Mouse (Mus musculus) large intestine, adult 2 months (tissue): ENCODE data around the gene Fpgs. TPM values are rescaled to one million over a fixed set of nuclear protein-coding genes. Genes with fewer than 3 reads are reported as not detected.
A peak's percentile ranks its signal among the peaks of the same experiment; 100 is the strongest.

Source experiments
- DNase-seq: peaks from one replicate; pipeline ENCODE4 v3.0.0-alpha.2; 2012; ENCODE audit warnings: low read depth, low spot score
- WGBS: fragments of 180-500 bp; shearing (Covaris S2); methylation state at CpG from one replicate; pipeline ENCODE4 v1.1.7; 2018; 5-methylcytosine and 5-hydroxymethylcytosine counted together
- polyA plus RNA-seq: library from polyadenylated mRNA; depleted of rRNA; stranded (reverse); fragments of >200 nt; gene quantifications from 2 replicates; pipeline ENCODE4 v1.2.3, GENCODE M21; 2012

The Fpgs gene
- polyA plus RNA-seq, 1 experiment = 31.5 TPM

GRCm38 (mm10) chr2:32705018-32705417 is 1.1 kb upstream of the Fpgs start:
- DNase-seq = no peak
- WGBS = 92% methylated on average over 7 of the region's 7 CpGs

DNA sequence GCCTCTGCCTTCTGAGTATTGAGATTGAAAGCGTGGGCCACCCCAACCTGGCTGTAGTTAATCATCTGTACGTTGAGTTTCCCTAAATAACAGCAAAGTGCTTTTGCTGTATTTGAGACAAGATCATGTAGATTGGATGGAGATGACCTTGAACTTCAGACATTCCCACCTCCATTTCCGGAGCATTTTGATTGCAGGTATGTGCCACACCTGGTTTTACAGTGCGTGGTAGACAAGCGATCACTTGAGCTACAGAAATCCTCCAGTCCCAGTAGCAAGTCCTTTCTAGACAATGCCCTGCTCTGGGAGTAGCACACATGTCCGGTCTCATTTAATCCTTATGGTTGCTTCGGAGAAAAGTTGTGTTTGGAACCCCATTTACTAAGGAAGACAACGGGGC is 899 bp downstream of the Fpgs start:
- WGBS = 45% methylated on average over 8 of the region's 8 CpGs
- no peak for DNase-seq

DNA sequence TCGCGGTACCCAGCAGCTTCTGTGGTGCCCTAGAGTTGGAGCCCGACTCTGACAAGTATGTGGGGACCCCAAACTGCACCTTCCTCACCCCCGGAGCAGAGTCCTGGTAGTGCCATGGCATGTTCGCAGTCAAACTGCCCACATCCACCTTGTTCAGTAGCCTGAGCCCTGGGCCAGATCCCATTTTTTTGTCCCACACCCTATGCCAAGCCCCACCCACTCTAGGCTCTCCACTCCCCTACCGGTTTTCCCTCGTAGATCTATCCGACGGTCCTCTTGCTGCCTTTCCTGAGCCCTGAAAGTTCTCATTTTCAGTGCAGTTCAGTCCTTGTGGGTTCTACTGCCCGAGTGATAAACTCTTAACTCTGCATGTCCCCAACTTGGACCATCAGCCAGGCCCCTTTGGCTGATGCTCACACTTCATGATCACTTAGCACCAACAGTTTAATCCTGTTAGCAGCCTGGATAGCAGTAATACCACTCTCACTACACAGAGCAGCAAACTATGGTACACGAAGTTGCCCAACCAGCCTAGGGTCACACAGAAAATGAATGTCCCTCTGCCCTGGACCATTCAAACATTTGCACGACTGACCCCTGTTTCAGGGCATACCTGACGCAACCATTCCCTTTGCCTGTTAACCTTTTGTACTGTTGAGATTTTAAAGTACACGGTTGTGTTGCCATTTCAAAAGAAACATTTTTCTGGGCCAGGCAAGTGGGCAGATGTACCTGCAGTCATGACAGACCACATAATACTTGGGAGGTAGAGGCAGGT is 2.8 kb downstream of the Fpgs start:
- DNase-seq = no peak
- WGBS = 77% methylated on average over 14 of the region's 14 CpGs

DNA sequence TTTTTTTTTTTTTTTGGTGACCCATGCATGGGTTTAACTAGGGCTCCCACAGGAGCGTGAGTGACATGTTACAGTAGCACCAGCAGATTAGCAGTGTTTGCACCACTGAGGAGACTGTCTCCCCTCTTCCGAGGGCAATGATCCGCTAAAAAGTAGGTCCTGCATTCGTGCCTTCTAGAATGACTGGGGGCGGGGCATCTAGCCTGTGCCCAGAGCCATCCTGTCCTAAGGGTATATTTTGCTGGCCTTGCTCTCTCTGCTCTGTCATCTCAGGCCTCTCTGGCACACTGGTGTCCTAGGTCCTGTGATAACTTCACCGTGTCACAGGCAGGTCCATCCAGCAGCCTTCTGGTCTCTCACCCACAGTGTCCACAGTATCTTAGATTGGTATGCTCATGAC is 4.3 kb downstream of the Fpgs start:
- WGBS = 82% methylated on average over 6 of the region's 6 CpGs

DNA sequence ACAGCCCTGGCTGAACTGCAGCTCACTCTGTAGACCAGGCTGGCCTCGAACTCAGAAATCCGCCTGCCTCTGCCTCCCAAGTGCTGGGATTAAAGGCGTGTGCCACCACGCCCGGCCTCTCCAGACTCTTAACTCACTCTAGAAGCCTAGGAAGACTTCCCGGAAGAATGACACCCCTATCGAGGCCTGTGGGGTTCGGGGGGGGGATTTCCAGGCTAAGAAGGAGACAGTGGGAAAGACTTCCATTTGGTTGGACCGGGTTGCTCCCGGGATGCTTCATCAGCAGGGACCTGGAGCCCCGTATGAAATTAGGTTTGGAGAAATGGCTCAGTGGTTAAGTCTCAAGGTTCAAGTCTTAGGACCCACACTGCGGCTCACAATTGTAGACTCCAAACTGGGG is 9.3 kb downstream of the Fpgs start:
- DNase-seq = no peak
- 71% methylated on average over 12 of the region's 12 CpGs for WGBS

More for the DNA sequence above, 4.3 kb downstream of the Fpgs start:
- DNase-seq = no peak

DNA sequence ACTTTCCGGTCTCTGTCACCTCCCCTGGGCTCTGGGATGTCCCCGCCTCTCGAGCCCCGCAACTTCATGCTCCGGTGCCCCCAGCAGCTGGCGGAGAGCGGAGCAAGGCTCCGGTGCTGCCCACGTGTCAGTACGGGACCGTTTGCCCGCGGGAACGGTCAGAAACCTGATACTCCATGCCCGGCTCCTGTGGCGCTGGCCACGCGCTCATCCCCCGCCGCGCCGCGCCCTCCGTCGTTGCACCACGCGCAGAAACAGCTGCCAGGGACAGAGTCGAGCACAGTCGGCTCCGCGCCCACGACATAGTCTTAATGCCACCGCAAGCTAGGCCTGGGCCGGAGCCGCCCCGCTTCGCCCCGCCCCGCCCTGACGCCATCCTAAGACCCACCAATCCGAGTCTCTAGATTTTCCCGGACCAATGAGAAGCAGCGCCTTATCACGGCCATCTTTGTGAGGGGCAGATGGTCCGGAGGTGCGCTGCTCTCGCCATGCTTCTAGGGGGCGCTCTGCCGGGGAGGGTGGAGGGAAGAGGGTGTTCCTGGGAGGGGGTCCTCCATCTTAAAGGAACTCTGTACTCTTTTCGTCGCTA is 10.0 kb downstream of the Fpgs start:
- peak; percentile 93 for DNase-seq
- under 1% methylated on average over 51 of the region's 51 CpGs for WGBS

DNA sequence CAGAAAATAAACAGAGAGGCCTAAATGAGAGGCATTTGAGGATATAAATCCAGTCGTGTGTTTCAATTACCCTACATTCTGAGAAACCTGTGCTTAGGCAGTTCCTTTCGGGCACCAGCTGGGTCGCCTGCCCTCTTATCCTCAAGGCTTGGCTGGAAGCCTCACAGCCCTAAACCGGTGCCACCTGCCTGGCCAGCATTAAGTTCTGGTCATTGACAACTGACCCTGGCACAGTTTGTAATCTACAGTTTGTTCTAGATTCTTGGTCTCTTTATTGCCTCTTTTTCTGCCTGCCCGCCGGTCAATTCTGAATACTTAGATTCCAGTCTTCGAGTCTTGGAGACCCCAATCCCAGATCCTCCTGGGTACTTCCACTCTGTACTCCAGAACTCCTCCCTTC is 10.7 kb downstream of the Fpgs start:
- WGBS = 5% methylated on average over 7 of the region's 7 CpGs
- DNase-seq = no peak

DNA sequence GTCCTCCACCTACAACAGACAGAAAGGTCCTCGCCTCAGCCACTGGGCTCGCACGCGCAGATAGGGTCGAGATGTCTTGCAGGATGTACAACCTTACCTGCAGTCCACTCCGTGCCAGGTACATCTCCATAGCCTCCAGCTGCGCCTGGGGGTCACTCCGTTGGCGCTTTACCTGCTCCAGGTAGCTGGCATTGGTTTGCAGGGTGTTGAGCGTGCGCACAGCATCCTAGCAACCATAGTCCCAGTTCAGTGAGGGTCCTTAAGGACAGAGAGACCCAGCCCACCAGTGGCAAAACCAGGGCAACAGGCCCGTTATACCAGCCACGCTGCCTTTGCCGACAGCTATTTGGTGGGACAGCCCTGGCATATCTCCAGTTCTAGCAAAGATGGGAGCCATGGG is 11.4 kb downstream of the Fpgs start:
- 79% methylated on average over 14 of the region's 14 CpGs for WGBS
- DNase-seq = no peak

DNA sequence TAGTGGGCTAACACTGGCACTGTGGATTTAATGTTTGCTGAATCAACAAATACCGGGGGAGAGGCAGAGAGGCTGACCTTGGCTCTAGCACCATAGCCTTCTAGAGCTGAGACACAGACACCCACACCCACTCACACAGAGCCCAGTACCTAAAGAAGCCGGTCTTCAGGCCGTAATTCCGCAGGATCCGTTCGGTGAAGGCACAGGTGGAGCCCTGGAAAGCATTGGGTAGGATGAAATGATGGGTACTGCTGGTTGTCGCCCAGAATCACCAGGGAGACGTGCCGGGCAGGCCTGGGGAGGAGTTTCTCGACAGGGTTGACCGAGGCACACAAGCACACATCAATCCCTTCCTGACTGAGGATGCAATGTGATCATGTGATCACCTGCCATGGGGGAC is 12.9 kb downstream of the Fpgs start:
- no peak for DNase-seq
- WGBS = 63% methylated on average over 11 of the region's 11 CpGs

- WGBS = 27% methylated on average over 5 of the region's 5 CpGs
- peak; percentile 80 for DNase-seq
Observed at GRCm38 (mm10) chr2:32689420-32689819, 14.5 kb downstream of the Fpgs start.

DNA sequence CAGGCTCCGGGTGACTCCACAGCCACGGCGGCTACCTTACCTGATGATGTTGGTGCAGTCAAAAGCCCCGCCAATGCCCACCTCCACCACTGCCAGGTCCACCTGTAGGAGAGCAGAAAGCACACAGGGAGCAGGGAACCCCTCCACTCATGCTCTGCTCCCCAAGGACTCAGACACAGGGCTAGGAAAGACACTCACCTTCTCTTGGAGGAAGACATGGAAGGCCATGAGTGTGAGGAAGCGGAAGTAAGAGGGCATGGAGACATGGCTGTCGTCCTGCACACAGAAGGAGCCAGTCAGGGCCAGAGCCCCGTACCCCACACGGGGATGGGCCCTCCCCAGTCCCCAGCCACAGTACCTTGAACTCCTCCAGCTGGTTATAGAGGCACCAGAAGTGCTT is 16.4 kb downstream of the Fpgs start:
- DNase-seq = no peak
- 98% methylated on average over 8 of the region's 8 CpGs for WGBS

GRCm38 (mm10) chr2:32686640-32687039 is 17.3 kb downstream of the Fpgs start:
- no peak for DNase-seq
- WGBS = 94% methylated on average over 6 of the region's 6 CpGs

- WGBS = 85% methylated on average over 3 of the region's 3 CpGs
Observed at GRCm38 (mm10) chr2:32685807-32686206, 18.1 kb downstream of the Fpgs start.

GRCm38 (mm10) chr2:32684681-32685428 is 19.1 kb downstream of the Fpgs start:
- no peak for DNase-seq

More at GRCm38 (mm10) chr2:32685807-32686206, 18.1 kb downstream of the Fpgs start:
- DNase-seq = no peak

DNA sequence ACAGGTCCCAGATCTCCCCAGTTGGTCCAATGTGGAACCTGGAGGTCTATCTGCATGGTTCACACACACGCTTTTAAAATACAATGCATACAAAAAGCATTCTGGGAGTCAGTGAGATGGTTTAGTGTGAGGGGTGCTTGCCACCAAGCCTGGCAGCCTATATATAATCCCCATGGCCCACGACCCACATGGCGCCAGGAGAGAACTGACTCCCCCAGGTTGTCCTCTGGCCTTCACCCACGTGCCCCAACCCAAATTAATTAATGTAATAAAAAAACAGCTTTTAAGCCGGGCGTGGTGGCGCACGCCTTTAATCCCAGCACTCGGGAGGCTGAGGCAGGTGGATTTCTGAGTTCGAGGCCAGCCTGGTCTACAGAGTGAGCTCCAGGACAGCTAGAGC is 20.2 kb downstream of the Fpgs start:
- 88% methylated on average over 10 of the region's 10 CpGs for WGBS
- no peak for DNase-seq

More at GRCm38 (mm10) chr2:32684681-32685428, 19.1 kb downstream of the Fpgs start:
- WGBS = 91% methylated on average over 15 of the region's 15 CpGs

DNA sequence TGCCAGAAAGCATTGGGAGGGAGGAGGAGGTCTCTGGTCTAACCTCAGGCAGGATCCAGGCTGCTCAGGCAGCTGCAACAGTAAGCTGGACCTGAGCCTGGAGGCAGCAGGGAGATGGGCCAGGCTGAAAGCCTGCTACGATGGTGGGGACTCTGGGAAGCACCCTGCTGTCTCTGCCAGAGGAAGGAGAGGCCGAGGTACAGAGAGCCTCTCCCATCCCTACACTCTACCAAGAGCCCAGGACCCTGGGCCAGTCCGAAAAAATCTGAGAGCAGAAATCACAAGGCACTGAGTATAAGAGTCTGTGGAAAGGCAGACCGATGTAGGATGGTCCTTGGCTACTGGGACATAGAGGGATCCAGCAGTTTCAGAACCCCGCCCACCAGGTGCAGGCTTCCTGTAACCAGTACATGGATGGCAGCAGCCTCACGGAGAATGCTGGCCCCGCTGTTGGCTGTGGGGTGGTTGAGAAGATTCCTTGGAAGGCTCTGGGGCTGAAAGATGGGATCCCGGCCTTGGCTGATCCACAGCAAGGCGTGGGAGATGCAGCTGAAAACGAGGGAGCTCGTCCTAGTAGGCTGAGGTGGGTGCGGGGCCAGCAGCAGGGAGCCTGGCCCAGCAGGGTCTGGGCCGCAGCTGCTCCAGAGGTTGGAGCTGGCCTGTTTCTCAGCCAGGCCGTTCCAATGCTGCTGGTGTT is 21.1 kb downstream of the Fpgs start:
- DNase-seq = no peak
- 74% methylated on average over 14 of the region's 14 CpGs for WGBS

DNA sequence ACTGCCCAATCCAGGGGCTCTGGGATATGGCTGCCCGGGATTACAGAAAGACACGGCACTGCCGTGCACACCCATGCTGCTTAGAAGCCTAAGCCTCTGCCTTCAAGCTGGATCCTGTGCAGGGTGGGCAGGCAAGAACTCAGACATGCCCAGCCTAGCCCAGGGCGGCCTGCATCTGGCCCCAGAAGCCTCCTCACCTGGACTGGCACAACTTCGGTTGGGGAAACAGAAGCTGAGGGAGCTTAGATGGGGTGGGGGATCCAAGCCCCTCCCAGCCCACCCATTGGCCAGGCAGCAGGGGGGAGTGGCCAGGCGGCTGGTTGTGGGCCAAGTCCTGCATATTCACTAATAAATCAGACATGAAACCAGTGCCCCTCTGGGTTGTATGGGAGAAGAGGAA is 22.2 kb downstream of the Fpgs start:
- DNase-seq = no peak
- 71% methylated on average over 6 of the region's 6 CpGs for WGBS

DNA sequence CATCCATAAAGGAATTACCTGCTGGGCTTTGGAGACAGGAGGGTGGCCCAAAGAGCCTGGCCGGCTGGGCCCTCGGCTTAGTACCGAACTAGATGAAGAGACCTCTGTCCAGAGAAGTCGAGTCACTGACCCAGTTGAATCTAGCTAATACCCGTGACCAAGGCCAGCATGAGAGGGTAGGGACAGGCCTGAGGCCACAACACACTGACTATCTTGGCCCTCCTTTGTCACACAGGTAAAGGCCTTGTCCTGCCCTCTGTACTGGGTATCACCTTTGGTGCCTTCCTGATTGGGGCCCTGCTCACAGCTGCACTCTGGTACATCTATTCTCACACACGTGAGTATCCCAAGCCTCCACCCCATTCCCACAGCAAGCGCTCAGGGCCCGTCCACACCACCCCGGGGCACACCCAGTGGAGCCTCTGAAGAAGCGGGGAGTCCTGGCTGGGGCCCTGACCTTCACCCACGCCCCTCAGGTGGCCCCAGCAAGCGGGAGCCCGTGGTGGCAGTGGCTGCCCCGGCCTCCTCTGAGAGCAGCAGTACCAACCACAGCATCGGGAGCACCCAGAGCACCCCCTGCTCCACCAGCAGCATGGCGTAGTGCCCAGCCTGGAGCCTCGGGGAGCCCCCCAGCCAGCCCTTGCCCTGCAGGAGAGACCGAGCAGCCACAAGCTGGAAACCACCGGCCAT is 22.8 kb downstream of the Fpgs start:
- 75% methylated on average over 19 of the region's 19 CpGs for WGBS
- DNase-seq = no peak

DNA sequence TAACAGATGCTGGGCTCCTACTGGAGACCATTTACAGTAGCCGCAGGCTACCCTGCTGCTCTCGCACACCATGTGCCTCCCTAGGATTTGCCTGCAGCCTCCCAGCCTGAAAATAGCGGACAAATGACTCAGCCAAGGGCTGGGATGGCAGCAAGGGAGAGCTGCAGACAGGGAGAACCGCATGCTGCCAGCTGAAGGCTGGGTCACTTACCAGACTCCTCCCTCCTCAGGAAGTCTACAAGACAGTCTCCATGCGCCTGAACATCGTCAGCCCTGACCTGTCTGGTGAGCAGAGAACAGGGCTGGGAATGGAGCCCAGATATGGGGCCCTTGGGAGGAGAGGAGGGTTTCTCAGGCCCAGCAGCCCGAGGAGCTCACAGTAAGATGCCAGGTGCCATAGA is 23.9 kb downstream of the Fpgs start:
- WGBS = 38% methylated on average over 7 of the region's 7 CpGs
- no peak for DNase-seq

- WGBS = 88% methylated on average over 7 of the region's 7 CpGs
- no peak for DNase-seq
Observed at GRCm38 (mm10) chr2:32677683-32678082, 26.3 kb downstream of the Fpgs start.
